Mouse (Mus musculus) heart, adult 2 months (tissue): ENCODE results near the gene Myo1h. TPM values are rescaled to one million over a fixed set of nuclear protein-coding genes. Genes with fewer than 3 reads are reported as not detected.
A peak's percentile ranks its signal among the peaks of the same experiment; 100 is the strongest.

ENCODE experiments used
- DNase-seq, 2 experiments: peaks; one replicate each; pipeline ENCODE4 v3.0.0; 2021
- H3K27ac ChIP-seq: fragments of 200-600 bp; 2 replicates; pipeline ENCODE4 v1.8.1; 2022
- H3K27me3 ChIP-seq: fragments of 200-500 bp; 2 replicates; pipeline ENCODE4 v1.6.1; 2012; ENCODE audit warnings: mild to moderate bottlenecking, low read length, inconsistent platforms, mixed read lengths; ENCODE audit not compliant: control insufficient read depth, insufficient read depth
- H3K36me3 ChIP-seq: fragments of 200-500 bp; 2 replicates; pipeline ENCODE4 v1.6.1; 2012; ENCODE audit warnings: low read length, inconsistent platforms; ENCODE audit not compliant: control insufficient read depth, insufficient read depth
- H3K4me1 ChIP-seq: fragments of 200-500 bp; 2 replicates; pipeline ENCODE4 v1.6.1; 2011; ENCODE audit warnings: low read length; ENCODE audit not compliant: control insufficient read depth, insufficient read depth
- H3K4me3 ChIP-seq: fragments of 200-600 bp; 2 replicates; pipeline ENCODE4 v1.8.1; 2022
- H3K79me2 ChIP-seq: fragments of 200-500 bp; replicated peaks from 2 replicates; pipeline ENCODE4 v1.6.1; 2012; ENCODE audit warnings: mild to moderate bottlenecking, inconsistent platforms, low read length, moderate library complexity, mixed read lengths; ENCODE audit not compliant: control insufficient read depth, insufficient read depth
- H3K9ac ChIP-seq: fragments of 200-500 bp; 2 replicates; pipeline ENCODE4 v1.6.1; 2012; ENCODE audit warnings: low read depth, mild to moderate bottlenecking, control low read depth, inconsistent platforms, low read length, mixed read lengths
- CTCF ChIP-seq: fragments of 200-600 bp; IDR thresholded peaks from 2 replicates; pipeline ENCODE4 v1.8.1; 2022; ENCODE audit warnings: antibody characterized with exemption, mild to moderate bottlenecking, moderate library complexity
- EP300 ChIP-seq: fragments of 200-500 bp; IDR thresholded peaks from 2 replicates; pipeline ENCODE4 v1.6.1; 2011; ENCODE audit warnings: low read depth, low read length, control low read depth; ENCODE audit not compliant: insufficient read depth
- POLR2A ChIP-seq: fragments of 200-500 bp; IDR thresholded peaks from 2 replicates; pipeline ENCODE4 v1.6.1; 2011; ENCODE audit warnings: mild to moderate bottlenecking, low read depth, low read length, control low read depth; ENCODE audit not compliant: insufficient read depth
- WGBS: fragments of 180-500 bp; shearing (Covaris S2); methylation state at CpG from one replicate; pipeline ENCODE4 v1.1.7; 2018; 5-methylcytosine and 5-hydroxymethylcytosine counted together
- intact Hi-C: fragments of 180-260 bp; cut with DNase I; formaldehyde crosslinking; loops from one replicate; pipeline ENCODE4 v1.15.1; 2025
- long read RNA-seq: library from polyadenylated mRNA; stranded (forward); transcript quantifications from one replicate; pipeline ENCODE4 v2.0.0, GENCODE M21; 2021
- polyA plus RNA-seq: library from polyadenylated mRNA; depleted of rRNA; stranded (reverse); fragments of >200 nt; gene quantifications from 2 replicates; pipeline ENCODE4 v1.2.3, GENCODE M21; 2012; rRNA removed
- total RNA-seq, 2 experiments: library from RNA; stranded (reverse); gene quantifications; 2 replicates each; pipeline ENCODE4 v1.2.3; 2021

Myo1h gene
- total RNA-seq (under 1 TPM in 1 of 2 experiments, not detected in 1; 0.39 TPM), polyA plus RNA-seq (0.12 and 0.47 TPM in 2 replicates)
- long read RNA-seq = 0 reads

GRCm38 (mm10) chr5:114288874-114289273, at the start of gene Myo1h:
TSS of gene Myo1h (plus strand) at chr5:114289166.
- H3K4me1 ChIP-seq = no peaks in the 10 kb centered on the region
- 40% methylated on average over 13 of the region's 13 CpGs for WGBS
- H3K9ac ChIP-seq = no peak within 1 kb of the TSS
- no peaks in the 10 kb centered on the region for H3K27me3 ChIP-seq
- no peak for DNase-seq
- no peak within 1 kb of the TSS for H3K27ac ChIP-seq
- TF ChIP-seq CTCF (no peak), EP300 (no peak), POLR2A (no peak)
- no peaks in the 10 kb centered on the region for H3K36me3 ChIP-seq
- intact Hi-C loops = no loop called here
- no peak within 1 kb of the TSS for H3K4me3 ChIP-seq
- no peaks in the 10 kb centered on the region for H3K79me2 ChIP-seq

GRCm38 (mm10) chr5:114239737-114240136, 49.2 kb upstream of the Myo1h start:
- Histone ChIP-seq H3K27ac (no peak overlapping the region), H3K4me3 (no peak overlapping the region), H3K36me3 (no peaks in the 10 kb centered on the region), H3K79me2 (no peaks in the 10 kb centered on the region), H3K9ac (no peak overlapping the region), H3K4me1 (no peaks in the 10 kb centered on the region), H3K27me3 (no peaks in the 10 kb centered on the region)
- WGBS = 60% methylated on average over 14 of the region's 14 CpGs
- intact Hi-C loops = loop anchor here (5.0 kb wide), 1 partner anchor 37 kb away; no protein-coding TSS in a partner anchor
- DNase-seq = no peak
- TF ChIP-seq CTCF = no peak
- TF ChIP-seq EP300 = no peak
- no peak for TF ChIP-seq POLR2A

- DNase-seq = no peak
- TF ChIP-seq CTCF (no peak), POLR2A (no peak), EP300 (no peak)
- intact Hi-C loops = no loop called here
- Histone ChIP-seq H3K4me1 (no peaks in the 10 kb centered on the region), H3K27ac (no peak overlapping the region), H3K27me3 (no peaks in the 10 kb centered on the region), H3K36me3 (no peaks in the 10 kb centered on the region), H3K9ac (no peak overlapping the region), H3K79me2 (no peaks in the 10 kb centered on the region), H3K4me3 (no peak overlapping the region)
- 81% methylated on average over 7 of the region's 7 CpGs for WGBS
Measured at GRCm38 (mm10) chr5:114246465-114246864, 42.5 kb upstream of the Myo1h start.

GRCm38 (mm10) chr5:114248174-114248589, 40.8 kb upstream of the Myo1h start:
- intact Hi-C loops = loop anchor here (1.0 kb wide), 1 partner anchor 61 kb away; no protein-coding TSS in a partner anchor
- TF ChIP-seq EP300 = 0 out of 2 replicates have a peak, but pooled peaks have one; percentile 21
- peak; percentile 94 for TF ChIP-seq CTCF
- no peak for TF ChIP-seq POLR2A

GRCm38 (mm10) chr5:114259495-114259894, 29.5 kb upstream of the Myo1h start:
- H3K4me3 ChIP-seq = no peak overlapping the region
- WGBS = 67% methylated on average over 10 of the region's 10 CpGs
- intact Hi-C loops = no loop called here
- H3K9ac ChIP-seq = no peak overlapping the region
- DNase-seq = no peak
- H3K79me2 ChIP-seq = no peaks in the 10 kb centered on the region
- H3K36me3 ChIP-seq = no peaks in the 10 kb centered on the region
- H3K27me3 ChIP-seq = no peaks in the 10 kb centered on the region
- no peaks in the 10 kb centered on the region for H3K4me1 ChIP-seq
- TF ChIP-seq POLR2A (no peak), CTCF (no peak), EP300 (no peak)
- H3K27ac ChIP-seq = no peak overlapping the region

More at GRCm38 (mm10) chr5:114248174-114248589, 40.8 kb upstream of the Myo1h start:
- Histone ChIP-seq H3K27ac (no peak overlapping the region), H3K36me3 (no peaks in the 10 kb centered on the region), H3K4me3 (no peak overlapping the region), H3K9ac (no peak overlapping the region), H3K27me3 (no peaks in the 10 kb centered on the region), H3K4me1 (no peaks in the 10 kb centered on the region), H3K79me2 (no peaks in the 10 kb centered on the region)
- DNase-seq = peak; percentile 60 to 73
- whole genome bisulfite sequencing = 18% methylated on average over 14 of the region's 14 CpGs

- intact Hi-C loops = no loop called here
- TF ChIP-seq EP300 (no peak), POLR2A (no peak), CTCF (no peak)
Measured at GRCm38 (mm10) chr5:114261494-114261893, 27.5 kb upstream of the Myo1h start.

More at GRCm38 (mm10) chr5:114261494-114261893, 27.5 kb upstream of the Myo1h start:
- no peak for DNase-seq
- H3K4me1 ChIP-seq = no peaks in the 10 kb centered on the region
- no peak overlapping the region for H3K9ac ChIP-seq
- H3K36me3 ChIP-seq = no peaks in the 10 kb centered on the region
- no peaks in the 10 kb centered on the region for H3K27me3 ChIP-seq
- H3K79me2 ChIP-seq = no peaks in the 10 kb centered on the region
- no peak overlapping the region for H3K27ac ChIP-seq
- no peak overlapping the region for H3K4me3 ChIP-seq
